Mouse (Mus musculus) heart, postnatal 36 days (tissue): ENCODE results near the gene Itsn1. TPM values are rescaled to one million over a fixed set of nuclear protein-coding genes. Genes with fewer than 3 reads are reported as not detected.

Experiments
- DNase-seq, 2 experiments: peaks; one replicate each; pipeline ENCODE4 v3.0.0; 2021 to 2022
- intact Hi-C: fragments of 180-260 bp; cut with DNase I; formaldehyde crosslinking; loops from one replicate; pipeline ENCODE4 v1.15.1; 2025
- total RNA-seq, 2 experiments: library from RNA; stranded (reverse); gene quantifications; 2 replicates each; pipeline ENCODE4 v1.2.3; 2021

The Itsn1 gene
- total RNA-seq, 2 experiments from 2014 or later = 44.0 to 44.7 TPM

DNA sequence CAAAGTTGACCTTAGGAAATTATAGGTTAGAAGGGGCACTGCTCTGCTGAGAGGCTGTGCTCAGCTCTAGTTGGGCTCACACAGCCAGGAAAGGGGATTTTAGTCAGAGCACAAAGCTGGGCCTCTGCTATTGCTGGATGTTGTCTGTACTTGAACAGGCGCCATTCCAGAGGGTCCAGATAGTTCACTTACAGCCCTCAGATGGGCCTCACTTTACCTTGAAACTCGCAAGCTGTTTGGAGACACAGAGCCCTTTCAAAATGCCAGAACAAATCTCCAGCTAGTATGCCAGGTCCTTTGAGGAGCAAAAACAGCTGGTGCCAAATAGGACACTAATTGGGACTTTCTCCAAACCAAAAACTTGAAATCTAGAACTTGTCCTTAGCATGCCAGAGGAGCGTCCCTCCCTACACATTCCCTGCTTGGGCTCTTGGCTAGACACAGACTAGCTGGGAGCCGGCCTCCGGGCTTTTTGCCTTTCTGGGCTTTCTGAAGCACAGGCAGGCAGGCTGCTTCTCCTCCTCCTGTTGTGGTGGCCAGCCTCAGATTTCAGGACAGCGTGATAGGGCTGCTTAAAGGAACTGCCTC, 132.8 kb downstream of the Itsn1 start:
- peak; percentile 55 for DNase-seq
- intact Hi-C loops = no loop called here

DNA sequence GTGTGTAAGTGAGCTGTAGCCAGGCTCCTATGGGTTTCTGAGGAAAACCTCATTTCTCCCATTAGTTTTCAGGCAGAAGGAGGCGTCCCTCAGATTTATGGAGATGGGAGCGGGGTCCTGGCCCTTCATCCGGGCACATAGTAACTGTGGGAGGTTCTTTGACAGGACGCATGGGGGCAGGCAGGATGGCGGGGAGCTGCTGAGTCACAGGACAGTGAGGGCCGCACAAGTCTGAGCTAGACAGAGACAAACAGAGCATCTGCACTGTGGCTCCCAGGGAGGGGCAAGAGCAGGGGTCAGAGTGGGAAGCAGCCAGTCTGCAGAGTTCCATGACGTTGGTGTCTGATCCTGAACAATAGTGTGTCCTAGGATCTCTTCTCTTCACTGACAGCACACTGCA, 133.8 kb downstream of the Itsn1 start:
- intact Hi-C loops = no loop called here
- no peak for DNase-seq

DNA sequence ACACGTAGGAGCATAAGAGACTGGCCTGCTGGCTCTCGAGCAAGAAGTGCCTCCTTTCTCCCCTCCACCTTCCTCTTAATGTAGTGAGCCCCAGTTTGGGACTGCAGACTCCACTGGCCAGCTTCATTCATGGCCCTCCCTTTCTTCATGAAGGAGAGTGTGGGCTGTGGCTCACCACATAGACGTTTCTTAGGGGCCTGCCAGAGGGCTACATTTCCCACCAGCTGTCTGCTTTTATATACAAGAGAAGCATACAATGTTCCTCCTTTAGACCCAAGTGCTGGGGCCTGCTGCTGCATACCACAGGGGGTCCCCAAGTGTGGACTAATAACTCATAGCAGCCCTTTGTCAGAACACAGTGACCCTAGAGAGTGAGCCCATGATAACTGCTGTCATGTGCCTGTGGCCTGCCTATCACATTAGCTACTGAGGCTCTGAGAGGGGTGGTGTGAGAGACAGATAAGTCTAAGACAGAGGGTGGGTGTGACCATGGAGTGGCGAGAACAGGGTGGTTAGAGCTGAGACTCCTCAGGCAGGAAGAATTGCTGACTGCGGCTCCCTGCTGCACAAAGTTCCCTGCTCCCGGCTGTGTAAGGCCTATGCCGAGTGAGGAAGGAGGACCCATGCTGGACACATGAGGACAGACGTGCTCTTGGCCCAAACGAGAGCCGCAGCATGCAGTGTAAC, 135.7 kb downstream of the Itsn1 start:
- DNase-seq = peak in 1 of 2 experiments; percentile 22

DNA sequence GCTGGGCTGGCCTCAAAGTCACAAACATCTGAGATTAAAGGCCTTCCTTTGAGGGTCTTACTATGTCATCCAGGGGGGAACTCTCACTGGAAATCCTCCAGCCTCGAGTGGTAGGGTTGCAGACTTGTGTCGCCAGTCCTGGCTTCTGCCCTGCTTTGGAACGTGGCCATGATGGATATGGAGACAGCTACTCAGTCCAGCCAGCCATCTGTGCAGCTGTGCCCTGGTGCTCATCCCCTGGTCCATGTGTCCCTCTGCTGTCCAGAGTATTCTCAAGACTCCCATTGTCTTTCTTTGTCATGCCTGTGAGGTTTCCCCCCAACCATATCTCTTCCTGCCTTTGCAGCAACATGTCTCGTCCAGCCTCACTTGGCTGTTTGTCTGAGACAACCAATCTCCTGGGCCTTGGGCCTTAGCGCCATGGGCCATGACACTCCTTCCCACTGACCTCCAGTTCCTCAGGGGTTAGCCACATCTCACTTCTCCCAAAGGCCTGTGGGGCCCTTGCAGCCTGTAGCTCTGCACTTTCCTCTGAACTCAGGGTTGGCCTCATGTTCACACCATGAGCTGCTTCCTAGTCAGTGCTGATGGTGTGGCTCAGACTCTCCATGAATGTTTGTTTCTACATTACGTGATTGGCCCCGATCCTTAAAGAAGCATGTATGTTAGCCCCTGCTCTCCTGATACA, 136.6 kb downstream of the Itsn1 start:
- peak in 1 of 2 experiments; percentile 26 for DNase-seq
- intact Hi-C loops = no loop called here

More for the DNA sequence above, 135.7 kb downstream of the Itsn1 start:
- intact Hi-C loops = no loop called here

DNA sequence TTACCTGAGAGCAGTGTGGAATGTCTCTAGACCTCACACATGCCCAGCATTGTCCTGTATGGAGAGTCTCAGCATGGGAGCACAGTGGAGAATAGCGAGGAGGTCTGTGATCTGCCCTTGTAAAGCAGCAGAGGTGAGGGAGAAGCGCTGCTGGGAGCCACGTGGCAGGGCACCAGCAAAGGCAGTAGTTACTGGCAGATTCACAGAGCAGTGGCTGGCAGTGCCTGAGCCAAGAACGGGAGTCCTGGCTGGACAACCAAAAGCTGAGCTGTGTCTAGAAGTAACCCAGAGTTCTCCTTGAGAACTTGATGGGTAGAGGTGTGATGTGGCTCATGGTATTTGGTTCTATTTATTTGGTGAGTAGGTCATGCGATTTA, 137.2 kb downstream of the Itsn1 start:
- DNase-seq = no peak
- intact Hi-C loops = no loop called here

DNA sequence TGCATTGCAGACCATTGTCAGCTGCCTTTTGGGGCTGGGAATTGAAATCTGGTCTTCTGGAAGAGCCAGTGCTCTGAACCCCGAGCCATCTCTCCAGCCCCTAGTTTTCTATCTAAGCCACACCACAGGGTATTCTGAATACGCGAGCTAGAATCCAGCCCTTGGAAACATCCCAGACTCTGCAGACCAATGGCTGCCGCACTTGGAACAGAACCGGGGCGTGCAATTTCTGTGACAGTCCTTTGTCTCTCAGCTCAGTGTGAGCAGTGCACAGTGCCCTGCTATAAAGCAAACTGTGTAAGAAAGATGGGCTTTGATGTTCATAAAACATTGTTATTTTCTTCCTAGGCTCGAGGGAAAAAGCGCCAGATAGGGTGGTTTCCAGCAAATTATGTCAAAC, 138.6 kb downstream of the Itsn1 start:
- no peak for DNase-seq
- intact Hi-C loops = no loop called here

DNA sequence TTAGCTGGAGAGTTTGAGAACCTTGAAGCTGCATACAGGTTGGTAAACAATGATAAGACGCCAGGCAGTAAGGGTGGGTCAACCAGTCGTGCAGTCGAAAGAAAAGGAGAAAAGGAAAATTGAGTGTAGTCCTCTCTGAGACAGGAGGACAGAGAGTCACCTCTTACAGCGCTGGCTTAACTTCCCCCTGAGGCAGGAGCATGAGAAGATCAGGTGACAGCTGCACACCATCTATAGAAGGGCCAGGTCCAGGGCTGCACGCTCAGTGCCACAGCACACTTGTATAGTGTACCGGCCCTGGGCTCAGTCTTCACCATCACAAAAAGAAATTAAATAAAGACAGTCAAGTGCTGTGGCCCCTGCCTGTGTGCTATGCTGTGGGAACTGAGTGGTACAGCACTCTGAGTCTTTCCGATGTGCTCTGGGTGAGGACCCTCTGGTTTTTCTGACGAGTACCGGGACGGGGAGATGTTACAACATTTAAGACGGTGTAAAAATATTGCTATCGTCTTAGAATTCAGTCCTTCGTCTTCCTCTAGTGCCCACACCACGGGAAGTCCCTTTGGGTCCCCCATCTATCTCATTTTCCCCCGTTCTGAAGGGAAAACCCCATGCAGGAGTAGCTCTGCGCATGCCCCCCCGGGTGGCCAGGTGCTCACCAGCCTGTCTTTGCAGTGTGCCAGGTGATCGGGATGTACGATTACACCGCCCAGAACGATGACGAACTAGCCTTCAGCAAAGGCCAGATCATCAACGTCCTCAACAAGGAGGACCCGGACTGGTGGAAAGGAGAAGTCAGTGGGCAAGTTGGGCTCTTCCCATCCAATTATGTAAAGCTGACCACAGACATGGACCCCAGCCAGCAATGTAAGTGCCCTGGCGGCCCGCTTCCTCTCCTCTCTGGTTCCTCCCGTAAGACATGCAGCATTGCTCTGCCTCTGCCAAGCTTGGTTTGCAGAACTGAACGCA, 140.1 kb downstream of the Itsn1 start:
- intact Hi-C loops = no loop called here
- DNase-seq = peak; percentile 59 to 71

DNA sequence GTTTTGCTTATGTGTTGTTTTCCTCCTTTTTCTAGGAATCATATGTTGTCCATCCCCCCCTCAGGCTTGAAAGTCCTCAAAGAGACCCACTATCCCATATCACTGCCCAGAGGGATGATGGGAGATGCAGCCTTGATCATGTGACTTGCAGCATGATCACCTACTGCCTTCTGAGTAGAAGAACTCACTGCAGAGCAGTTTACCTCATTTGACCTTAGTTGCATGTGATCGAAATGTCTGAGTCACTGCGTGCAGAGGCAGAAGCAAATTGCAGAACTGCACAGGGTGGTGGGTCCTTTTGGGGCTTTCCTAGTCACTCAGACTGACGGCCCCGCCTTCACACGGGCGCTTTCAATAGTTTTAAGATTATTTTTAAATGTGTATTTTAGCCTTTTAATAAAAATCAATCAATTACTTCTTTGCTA, 141.1 kb downstream of the Itsn1 start:
- no peak for DNase-seq
- intact Hi-C loops = no loop called here

DNA sequence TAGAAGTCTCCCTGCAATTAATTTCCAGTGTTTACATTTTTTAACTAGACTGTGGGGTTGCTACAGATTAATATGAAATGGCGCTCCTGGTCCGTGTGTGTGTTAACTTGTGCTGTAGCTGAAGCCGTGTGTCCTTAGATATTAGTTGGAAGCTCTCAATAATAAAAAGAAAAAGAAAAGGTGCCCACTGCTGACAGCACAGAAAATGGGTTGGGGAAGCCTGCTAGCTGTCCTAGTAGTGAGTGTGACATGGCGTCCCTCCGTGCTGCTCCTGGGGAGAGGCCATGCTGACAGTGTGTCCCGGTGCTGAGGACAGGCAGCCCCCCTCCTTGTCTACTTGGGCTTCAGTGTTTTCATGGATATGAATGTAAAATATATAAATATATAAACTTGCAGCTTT, 142.1 kb downstream of the Itsn1 start:
- DNase-seq = no peak
- intact Hi-C loops = no loop called here

DNA sequence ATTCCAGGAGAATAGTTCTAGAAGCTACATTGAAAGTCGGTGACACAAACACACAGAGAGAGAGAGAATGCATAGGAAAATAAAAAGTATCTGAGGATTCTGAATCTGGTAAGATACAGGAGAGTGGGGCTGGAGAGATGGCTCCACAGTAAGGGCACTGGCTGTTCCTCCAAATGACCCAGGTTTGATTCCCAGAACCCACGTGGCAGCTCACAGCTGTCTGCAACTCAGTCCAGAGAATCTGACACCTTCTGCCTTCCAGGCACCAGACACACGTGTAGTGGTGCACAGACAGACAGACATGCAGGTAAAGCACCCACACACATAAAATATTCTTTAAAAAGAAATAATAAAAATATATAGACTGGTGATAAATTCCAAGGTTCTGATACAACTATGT, 144.6 kb downstream of the Itsn1 start:
- intact Hi-C loops = no loop called here
- DNase-seq = no peak

DNA sequence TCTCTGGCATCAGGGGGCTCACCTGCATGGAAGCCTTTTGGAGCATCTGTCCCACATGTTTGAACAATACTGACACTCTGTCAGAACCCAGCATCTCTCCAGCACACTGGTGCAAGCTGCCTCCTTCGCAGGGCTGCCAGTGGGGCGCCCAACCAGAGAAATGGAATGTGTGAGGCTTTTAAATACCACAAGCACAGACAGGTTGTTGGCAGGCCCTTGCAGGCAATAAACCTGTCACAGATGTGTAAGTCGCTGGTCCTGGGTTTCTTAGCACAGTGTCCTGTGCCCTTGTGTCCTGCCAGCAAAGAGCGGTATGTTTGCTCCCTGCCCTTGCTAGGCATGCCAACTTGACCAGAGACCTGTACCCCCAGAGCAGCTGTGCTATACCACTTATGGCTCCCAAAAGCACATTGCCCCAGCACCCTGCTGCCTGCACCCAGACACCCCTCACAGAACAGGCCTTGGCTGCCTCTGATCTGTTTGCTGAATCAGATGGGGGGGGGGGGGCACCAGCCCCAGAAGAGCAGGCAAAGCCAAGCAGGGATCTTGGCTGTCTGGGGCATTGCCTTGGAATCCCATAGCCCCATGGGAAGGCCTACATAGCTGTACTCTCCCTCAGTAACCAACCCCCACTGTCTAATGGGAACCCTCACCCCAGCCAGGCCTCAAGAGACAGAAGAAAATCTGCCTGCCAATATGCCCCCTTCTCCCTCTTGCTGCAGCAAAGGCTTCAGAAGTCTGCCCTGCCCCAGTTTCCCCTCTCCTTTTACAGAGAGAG, 146.7 kb downstream of the Itsn1 start:
- DNase-seq = no peak

DNA sequence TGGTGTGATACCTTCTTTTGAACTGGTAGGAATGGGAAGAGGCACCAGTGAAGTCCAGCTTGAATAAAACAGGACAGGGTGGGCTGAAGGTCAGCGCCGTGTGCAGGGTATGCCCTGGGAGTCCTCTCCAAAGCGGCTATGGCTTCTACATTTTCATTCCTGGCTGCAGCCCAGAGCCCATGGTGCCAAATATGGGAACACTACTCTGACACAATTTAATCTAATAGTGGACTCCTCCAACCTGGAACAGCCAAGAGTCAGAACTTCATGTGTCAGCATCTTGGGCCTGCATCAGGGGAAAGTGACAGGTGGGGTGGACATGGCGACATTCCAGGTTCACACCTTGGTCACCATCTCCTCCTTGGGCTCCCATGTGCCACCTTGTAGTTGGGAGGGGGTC, 147.4 kb downstream of the Itsn1 start:
- intact Hi-C loops = no loop called here
- no peak for DNase-seq

More for the DNA sequence above, 146.7 kb downstream of the Itsn1 start:
- intact Hi-C loops = no loop called here

DNA sequence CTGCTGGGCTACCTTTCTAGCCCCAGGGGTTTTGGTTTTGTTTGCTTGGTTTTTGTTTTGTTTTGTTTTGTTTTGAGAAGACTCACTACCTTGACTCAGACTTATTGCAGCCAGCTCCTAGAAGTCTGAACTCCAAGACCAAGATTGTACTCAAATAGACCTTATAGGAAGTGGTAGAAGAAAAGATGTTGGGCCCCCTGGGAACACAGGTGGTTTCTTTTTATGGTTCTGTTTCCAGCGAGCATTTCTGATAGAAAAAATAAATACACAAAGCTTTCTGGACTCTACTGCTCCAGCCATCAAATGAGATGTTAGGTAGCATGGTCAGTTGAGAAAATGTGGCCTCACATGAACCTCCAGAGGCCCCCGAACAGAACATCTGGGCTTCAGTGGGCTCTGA, 150.0 kb downstream of the Itsn1 start:
- intact Hi-C loops = no loop called here
- DNase-seq = no peak

DNA sequence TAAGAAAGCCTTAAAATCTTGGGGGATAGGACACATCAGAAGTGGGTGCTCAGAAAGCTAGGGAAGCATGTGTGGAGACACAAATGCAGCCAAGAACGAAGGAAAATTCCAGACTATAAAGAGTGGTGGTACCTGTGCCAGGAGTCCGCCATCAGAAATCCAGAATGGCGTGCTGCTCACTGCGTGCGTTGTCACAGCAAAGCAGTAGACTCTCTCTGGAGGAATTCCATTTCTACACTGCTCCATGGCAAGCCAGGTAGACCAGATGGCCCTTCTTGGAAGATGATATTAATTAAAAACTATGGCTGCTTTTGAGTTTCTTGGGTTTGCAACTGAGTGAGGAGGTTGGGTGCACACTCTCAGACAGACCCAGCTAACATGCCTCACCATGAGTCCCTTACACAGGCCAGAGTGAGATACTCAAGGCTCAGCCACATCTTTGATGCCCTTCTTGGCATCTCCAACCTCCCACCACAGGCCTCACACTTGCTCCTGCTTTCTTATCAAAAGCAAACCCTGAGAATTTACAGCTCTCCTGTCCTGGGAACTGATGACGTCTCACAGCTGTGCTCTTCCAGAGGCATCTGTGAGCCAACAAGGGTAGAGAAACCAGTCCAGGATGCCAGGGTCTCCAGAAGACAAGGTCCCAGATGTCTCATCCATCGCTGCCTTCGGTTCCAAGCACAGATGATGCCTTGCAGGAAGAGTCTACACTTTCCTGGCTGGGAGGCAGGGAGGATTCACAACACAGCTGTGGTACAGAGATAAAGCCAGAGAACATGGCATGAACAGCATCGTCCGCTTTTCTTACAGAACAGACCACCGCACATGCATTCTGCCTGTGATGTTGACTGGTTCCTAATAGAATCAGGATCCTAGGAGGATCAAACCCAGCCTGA, 152.0 kb downstream of the Itsn1 start:
- DNase-seq = no peak
- intact Hi-C loops = no loop called here

DNA sequence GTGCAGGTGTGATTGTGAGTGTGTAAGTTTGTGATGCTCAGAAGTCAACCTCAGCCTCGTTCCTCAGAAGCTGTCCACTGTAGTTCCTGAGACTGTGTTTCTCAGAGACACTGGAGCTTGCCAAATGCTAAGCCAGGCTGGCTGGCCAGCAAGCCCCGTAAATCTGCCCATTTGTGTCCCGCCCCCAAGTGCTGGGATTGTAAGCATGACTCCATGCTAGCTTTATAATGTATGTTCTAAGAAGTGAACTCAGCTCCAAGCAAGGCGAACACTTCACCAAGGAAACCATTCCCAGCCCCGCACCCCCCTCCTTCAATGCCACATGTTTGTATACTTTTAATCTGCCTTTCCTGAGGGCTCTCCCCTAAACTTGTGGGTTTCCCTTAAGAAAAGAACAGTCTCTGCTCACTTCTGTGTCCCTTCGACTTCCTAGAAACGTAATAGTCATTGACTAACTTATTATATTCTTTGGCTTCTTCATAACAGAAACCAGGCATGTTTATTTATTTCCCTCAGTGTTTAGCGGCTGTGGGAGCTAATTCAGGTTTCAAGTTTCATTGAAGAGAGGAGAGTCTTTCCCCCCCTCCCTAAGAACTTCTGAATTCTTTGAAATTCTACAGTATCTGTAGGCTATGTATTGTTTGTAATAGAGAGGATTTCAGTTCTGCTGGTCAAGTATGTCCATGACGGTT, 153.2 kb downstream of the Itsn1 start:
- intact Hi-C loops = no loop called here
- no peak for DNase-seq

DNA sequence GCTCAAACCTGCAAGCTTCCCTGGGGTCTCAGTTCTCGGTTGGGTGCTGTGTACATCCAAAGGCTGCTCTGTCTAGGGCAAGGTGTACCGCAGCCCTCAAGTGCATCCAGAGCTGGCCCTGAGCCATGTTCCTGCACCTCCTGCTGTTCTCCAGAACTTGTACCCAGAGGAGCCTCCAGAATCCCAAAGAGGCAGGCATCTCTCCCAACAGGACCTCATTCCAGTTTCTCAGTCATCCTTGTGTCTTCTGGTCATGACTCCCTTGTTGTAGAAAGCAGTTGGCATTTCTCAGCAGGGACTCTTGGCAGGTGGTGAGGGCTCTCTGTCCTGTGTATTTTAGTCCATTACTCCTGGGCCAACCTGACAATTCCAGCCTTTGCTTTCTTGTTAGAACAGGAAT, 154.6 kb downstream of the Itsn1 start:
- intact Hi-C loops = no loop called here
- DNase-seq = no peak

DNA sequence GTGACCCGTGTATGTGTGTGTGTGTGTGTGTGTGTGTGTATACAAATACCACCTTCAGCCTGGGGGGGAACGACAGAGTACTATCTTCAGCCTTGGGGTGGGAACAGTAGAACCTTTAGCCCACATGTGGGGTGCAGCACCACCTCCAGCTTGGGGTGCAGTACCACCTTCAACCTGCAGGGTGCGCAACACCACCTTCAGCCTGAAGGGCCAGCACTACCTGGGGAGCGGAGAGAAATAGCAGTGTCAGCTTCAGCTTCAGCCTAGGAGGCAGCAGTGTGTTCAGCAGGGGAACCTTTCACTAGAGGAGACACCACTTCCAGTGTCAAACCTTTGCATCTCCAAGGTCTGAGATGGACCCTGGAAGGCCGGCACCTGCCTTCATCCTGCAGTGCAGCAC, 155.1 kb downstream of the Itsn1 start:
- intact Hi-C loops = no loop called here
- no peak for DNase-seq

DNA sequence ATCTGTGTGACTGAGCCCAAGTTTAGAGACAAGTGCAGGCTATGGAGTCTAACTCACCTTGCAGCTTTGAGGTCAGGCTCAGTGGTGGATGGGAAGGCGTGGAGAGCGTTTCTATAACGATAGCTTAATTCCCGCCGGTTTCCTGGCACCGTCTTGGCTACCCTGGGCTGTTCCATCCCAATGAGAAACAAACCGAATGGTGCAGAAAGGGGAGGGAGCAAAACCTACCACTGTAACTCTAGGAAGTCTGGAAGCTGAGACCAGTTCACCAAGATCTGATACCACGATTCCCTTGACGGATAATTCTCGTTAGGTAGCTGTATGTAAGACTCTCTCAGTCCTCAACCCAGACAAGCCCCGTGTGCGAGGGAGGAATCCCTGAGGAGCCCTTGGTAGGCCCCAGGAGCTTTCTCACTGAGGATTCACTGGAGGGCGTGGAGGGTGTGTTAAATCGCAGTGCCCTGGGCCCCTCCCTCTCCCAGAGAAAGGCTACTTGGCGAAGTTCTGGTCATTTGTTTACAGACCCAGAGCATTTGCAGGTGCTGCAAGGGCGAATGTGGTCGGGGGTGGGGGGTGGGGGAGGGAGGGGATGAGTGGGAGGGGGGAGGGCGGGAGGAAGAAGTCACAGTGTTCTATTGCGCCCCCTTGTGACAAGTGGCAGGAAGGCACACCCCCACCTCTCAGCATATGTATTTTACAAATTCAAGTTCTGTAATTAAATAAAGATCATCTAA, 156.5 kb downstream of the Itsn1 start:
- DNase-seq = peak; percentile 33 to 46
- intact Hi-C loops = loop anchor here (5.0 kb wide), 1 partner anchor 83 kb away; no protein-coding TSS in a partner anchor
